Mouse (Mus musculus): Measurements from ENCODE around the gene Dpm3. TPM values are rescaled to one million over a fixed set of nuclear protein-coding genes. Genes with fewer than 3 reads are reported as not detected.

Dpm3 gene
- polyA plus RNA-seq, 1 experiment from 2014 or later, result 84.4 TPM

- no peak overlapping the region for H3K4me2 ChIP-seq (ENCODE audit: low read depth, low read length)
- H3K36me3 ChIP-seq (ENCODE audit: control insufficient read depth, insufficient read depth, low read length), result peaks cover 76% of the 10 kb centered on the region
- H3K4me1 ChIP-seq (ENCODE audit: control insufficient read depth, insufficient read depth, low read length), result peaks cover 3% of the 10 kb centered on the region; the same call in 1 of the 2 replicates
- 93% methylated on average over 21 of the region's 21 CpGs for WGBS
- H3K27ac ChIP-seq (ENCODE audit: low read depth, low read length), result no peak overlapping the region
- H3K4me3 ChIP-seq (ENCODE audit: low read depth, low read length), result no peak overlapping the region
- ATAC-seq (ENCODE audit: low read depth), result no peak
- H3K9ac ChIP-seq (replicated peaks; ENCODE audit: low read depth, low read length), result no peak overlapping the region
- H3K27me3 ChIP-seq (ENCODE audit: control insufficient read depth, insufficient read depth, low read length), result no peaks in the 10 kb centered on the region
- no peaks in the 10 kb centered on the region for H3K9me3 ChIP-seq (ENCODE audit: control insufficient read depth, low read length)
Measured at GRCm38 (mm10) chr3:89237682-89238081, 21.5 kb upstream of the Dpm3 start.

DNA sequence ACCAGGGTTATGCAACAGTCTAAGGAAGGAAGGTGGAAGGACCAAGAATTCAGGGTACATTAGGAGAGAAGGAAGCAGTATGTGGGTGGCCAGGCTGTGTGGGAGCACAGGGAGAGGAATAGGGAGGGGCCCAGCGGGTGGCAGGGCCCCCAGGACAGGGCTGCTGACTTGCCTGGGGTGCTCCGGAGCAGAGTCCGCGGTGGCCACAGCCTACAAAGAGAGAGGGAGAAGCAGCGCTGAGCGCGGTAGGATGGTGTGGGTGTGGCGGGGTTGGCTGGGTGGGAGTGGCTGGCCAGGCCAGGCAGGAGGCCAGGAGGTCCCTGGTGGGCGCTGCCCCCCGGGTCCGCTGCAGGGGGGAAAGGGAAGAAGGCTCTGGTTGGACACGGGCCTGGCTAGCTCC is 20.7 kb upstream of the Dpm3 start:
- Histone ChIP-seq H3K36me3 (ENCODE audit: control insufficient read depth, insufficient read depth, low read length) (peaks cover 77% of the 10 kb centered on the region), H3K9ac (replicated peaks; ENCODE audit: low read depth, low read length) (no peak overlapping the region), H3K4me3 (ENCODE audit: low read depth, low read length) (no peak overlapping the region), H3K9me3 (ENCODE audit: control insufficient read depth, low read length) (no peaks in the 10 kb centered on the region), H3K4me1 (ENCODE audit: control insufficient read depth, insufficient read depth, low read length) (peaks cover 11% of the 10 kb centered on the region), H3K4me2 (ENCODE audit: low read depth, low read length) (no peak overlapping the region), H3K27ac (ENCODE audit: low read depth, low read length) (no peak overlapping the region), H3K27me3 (ENCODE audit: control insufficient read depth, insufficient read depth, low read length) (no peaks in the 10 kb centered on the region)
- no peak for ATAC-seq (ENCODE audit: low read depth)
- 62% methylated on average over 5 of the region's 12 CpGs for WGBS

- WGBS, result 76% methylated on average over 9 of the region's 9 CpGs
- peaks cover 43% of the 10 kb centered on the region for H3K36me3 ChIP-seq (ENCODE audit: control insufficient read depth, insufficient read depth, low read length)
Measured at GRCm38 (mm10) chr3:89242331-89242895, 16.7 kb upstream of the Dpm3 start.

DNA sequence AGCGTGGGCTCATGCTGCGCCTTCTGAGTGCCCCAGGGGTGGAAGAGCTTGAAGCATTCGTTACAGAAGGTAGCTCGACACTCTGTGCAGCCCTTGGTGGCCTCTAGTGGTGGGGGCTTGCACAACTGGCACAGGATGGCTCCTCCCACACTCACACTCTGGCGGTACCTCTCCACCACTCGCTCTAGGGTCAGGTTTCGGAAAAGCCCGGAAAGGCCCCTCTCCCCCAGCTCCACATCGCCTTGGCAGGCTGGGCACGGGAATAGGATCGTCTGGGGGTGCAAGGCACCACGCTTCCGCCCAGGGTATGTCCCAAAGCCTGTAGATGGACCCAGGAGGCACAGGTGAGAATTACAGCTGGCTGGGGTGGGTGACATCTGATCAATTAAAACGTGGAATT is 15.5 kb upstream of the Dpm3 start:
- peak overlapping the region; percentile 28; the same call in 1 of the 2 replicates for H3K27ac ChIP-seq (ENCODE audit: low read depth, low read length)
- WGBS, result 9% methylated on average over 14 of the region's 14 CpGs
- ATAC-seq (ENCODE audit: low read depth), result peak; percentile 5; the same call in 1 of the 2 replicates

More at GRCm38 (mm10) chr3:89242331-89242895, 16.7 kb upstream of the Dpm3 start:
- H3K4me2 ChIP-seq (ENCODE audit: low read depth, low read length), result peak overlapping the region; percentile 93; the same call in 1 of the 2 replicates
- H3K4me1 ChIP-seq (ENCODE audit: control insufficient read depth, insufficient read depth, low read length), result peaks cover 22% of the 10 kb centered on the region
- no peak overlapping the region for H3K27ac ChIP-seq (ENCODE audit: low read depth, low read length)
- no peak for ATAC-seq (ENCODE audit: low read depth)
- H3K4me3 ChIP-seq (ENCODE audit: low read depth, low read length), result no peak overlapping the region
- H3K9ac ChIP-seq (replicated peaks; ENCODE audit: low read depth, low read length), result no peak overlapping the region
- no peaks in the 10 kb centered on the region for H3K27me3 ChIP-seq (ENCODE audit: control insufficient read depth, insufficient read depth, low read length)
- H3K9me3 ChIP-seq (ENCODE audit: control insufficient read depth, low read length), result no peaks in the 10 kb centered on the region

GRCm38 (mm10) chr3:89244158-89244981 is 14.8 kb upstream of the Dpm3 start:
- Histone ChIP-seq H3K4me2 (ENCODE audit: low read depth, low read length) (peak overlapping the region; percentile 93), H3K9ac (replicated peaks; ENCODE audit: low read depth, low read length) (peak overlapping the region; percentile 70), H3K27ac (ENCODE audit: low read depth, low read length) (peak overlapping the region; percentile 94), H3K4me3 (ENCODE audit: low read depth, low read length) (peak overlapping the region; percentile 42), H3K27me3 (ENCODE audit: control insufficient read depth, insufficient read depth, low read length) (no peaks in the 10 kb centered on the region), H3K4me1 (ENCODE audit: control insufficient read depth, insufficient read depth, low read length) (peaks cover 25% of the 10 kb centered on the region), H3K9me3 (ENCODE audit: control insufficient read depth, low read length) (no peaks in the 10 kb centered on the region), H3K36me3 (ENCODE audit: control insufficient read depth, insufficient read depth, low read length) (peaks cover 24% of the 10 kb centered on the region)
- 13% methylated on average over 25 of the region's 25 CpGs for WGBS
- ATAC-seq (ENCODE audit: low read depth), result peak; percentile 31

More for the DNA sequence above, 15.5 kb upstream of the Dpm3 start:
- peaks cover 31% of the 10 kb centered on the region for H3K36me3 ChIP-seq (ENCODE audit: control insufficient read depth, insufficient read depth, low read length)
- peaks cover 25% of the 10 kb centered on the region for H3K4me1 ChIP-seq (ENCODE audit: control insufficient read depth, insufficient read depth, low read length)
- H3K9me3 ChIP-seq (ENCODE audit: control insufficient read depth, low read length), result no peaks in the 10 kb centered on the region
- no peaks in the 10 kb centered on the region for H3K27me3 ChIP-seq (ENCODE audit: control insufficient read depth, insufficient read depth, low read length)
- peak overlapping the region; percentile 42 for H3K4me3 ChIP-seq (ENCODE audit: low read depth, low read length)
- peak overlapping the region; percentile 70 for H3K9ac ChIP-seq (replicated peaks; ENCODE audit: low read depth, low read length)
- H3K4me2 ChIP-seq (ENCODE audit: low read depth, low read length), result peak overlapping the region; percentile 93

GRCm38 (mm10) chr3:89244982-89245687 is 14.0 kb upstream of the Dpm3 start:
- Histone ChIP-seq H3K36me3 (ENCODE audit: control insufficient read depth, insufficient read depth, low read length) (peaks cover 18% of the 10 kb centered on the region), H3K9ac (replicated peaks; ENCODE audit: low read depth, low read length) (peak overlapping the region; percentile 70), H3K4me1 (ENCODE audit: control insufficient read depth, insufficient read depth, low read length) (peaks cover 25% of the 10 kb centered on the region), H3K4me2 (ENCODE audit: low read depth, low read length) (peak overlapping the region; percentile 93), H3K4me3 (ENCODE audit: low read depth, low read length) (peak overlapping the region; percentile 42), H3K9me3 (ENCODE audit: control insufficient read depth, low read length) (no peaks in the 10 kb centered on the region), H3K27ac (ENCODE audit: low read depth, low read length) (peak overlapping the region; percentile 94), H3K27me3 (ENCODE audit: control insufficient read depth, insufficient read depth, low read length) (no peaks in the 10 kb centered on the region)
- ATAC-seq (ENCODE audit: low read depth), result peak; percentile 64
- under 1% methylated on average over 19 of the region's 26 CpGs for WGBS

DNA sequence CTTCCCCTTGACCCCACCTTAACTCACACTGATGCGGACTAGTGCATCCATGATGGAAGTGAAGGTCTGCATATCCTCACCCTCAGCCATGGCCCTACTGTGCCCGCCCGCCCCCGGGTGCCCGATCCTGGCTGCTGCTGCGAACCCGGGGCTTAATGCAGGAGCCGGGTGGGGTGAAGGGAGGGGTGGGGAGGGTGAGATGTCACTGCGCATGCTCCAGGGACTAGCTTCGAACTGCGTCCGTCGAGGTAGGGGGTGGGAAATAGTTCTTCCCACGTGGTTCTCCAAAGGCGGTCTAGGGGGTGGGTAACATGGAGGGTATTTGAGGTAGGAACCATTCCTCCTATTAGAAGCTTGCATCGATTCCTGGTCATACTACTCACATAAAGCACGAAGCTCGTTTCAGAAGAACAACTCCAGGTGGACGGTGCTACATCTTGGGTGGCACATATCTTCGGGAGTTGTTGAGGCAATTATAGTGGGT is 13.4 kb upstream of the Dpm3 start, which contains the start of gene Krtcap2:
TSS of gene Krtcap2 (plus strand) at position 279 of the 484 bp plus-strand sequence.
- peak; percentile 52 for ATAC-seq (ENCODE audit: low read depth)
- WGBS, result 3% methylated on average over 20 of the region's 20 CpGs
- H3K27ac ChIP-seq (ENCODE audit: low read depth, low read length), result peak within 1 kb of the TSS; percentile 94

DNA sequence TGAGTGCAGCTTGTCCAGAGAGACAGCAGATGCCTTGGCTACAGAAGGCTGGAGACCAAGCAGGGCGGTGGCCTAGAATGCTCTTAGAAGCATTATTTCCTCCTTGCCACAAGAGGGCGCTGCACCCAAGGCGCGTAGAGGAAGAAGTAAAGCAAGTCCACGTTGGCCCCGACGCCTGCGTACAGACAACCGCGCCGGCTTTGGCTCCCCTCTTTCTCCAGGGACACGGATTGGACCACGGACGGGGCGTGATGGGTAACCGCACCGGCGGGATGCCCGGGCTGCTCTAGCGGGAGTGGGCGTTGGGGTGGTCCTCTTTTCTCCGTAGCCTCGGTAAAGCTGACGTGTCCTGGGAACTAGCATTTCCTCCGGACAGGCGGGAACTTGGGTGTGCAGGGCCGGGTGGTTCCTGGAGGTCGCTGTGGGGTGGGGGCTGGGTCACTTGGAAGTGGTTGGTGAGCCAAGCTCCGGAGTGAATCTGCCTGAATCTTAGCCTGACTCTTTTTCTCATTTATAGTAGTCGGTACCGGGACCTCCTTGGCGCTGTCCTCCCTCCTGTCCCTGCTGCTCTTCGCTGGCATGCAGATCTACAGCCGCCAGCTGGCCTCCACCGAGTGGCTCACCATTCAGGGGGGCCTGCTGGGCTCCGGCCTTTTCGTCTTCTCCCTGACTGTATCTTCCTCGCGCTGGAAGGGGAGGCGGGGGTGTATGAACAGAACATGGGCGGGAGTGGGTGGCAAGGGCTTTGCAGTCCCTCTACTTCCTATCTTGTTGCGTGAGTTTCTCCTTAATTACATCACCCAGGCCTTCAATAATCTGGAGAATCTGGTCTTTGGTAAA is 12.7 kb upstream of the Dpm3 start, which contains the start of gene Trim46:
TSS of gene Trim46 (minus strand) at position 49 of the 840 bp plus-strand sequence.
- under 1% methylated on average over 41 of the region's 42 CpGs for WGBS
- no peaks in the 10 kb centered on the region for H3K9me3 ChIP-seq (ENCODE audit: control insufficient read depth, low read length)
- peak; percentile 64 for ATAC-seq (ENCODE audit: low read depth)
- H3K4me2 ChIP-seq (ENCODE audit: low read depth, low read length), result peak within 1 kb of the TSS; percentile 93
- H3K27ac ChIP-seq (ENCODE audit: low read depth, low read length), result peak within 1 kb of the TSS; percentile 94
- peaks cover 10% of the 10 kb centered on the region for H3K36me3 ChIP-seq (ENCODE audit: control insufficient read depth, insufficient read depth, low read length)
- no peaks in the 10 kb centered on the region for H3K27me3 ChIP-seq (ENCODE audit: control insufficient read depth, insufficient read depth, low read length)
- peak within 1 kb of the TSS; percentile 70 for H3K9ac ChIP-seq (replicated peaks; ENCODE audit: low read depth, low read length)
- H3K4me1 ChIP-seq (ENCODE audit: control insufficient read depth, insufficient read depth, low read length), result peaks cover 30% of the 10 kb centered on the region
- H3K4me3 ChIP-seq (ENCODE audit: low read depth, low read length), result peak within 1 kb of the TSS; percentile 42

More for the DNA sequence above, 13.4 kb upstream of the Dpm3 start, which contains the start of gene Krtcap2:
- Histone ChIP-seq H3K4me1 (ENCODE audit: control insufficient read depth, insufficient read depth, low read length) (peaks cover 25% of the 10 kb centered on the region), H3K27me3 (ENCODE audit: control insufficient read depth, insufficient read depth, low read length) (no peaks in the 10 kb centered on the region), H3K36me3 (ENCODE audit: control insufficient read depth, insufficient read depth, low read length) (peaks cover 13% of the 10 kb centered on the region), H3K4me2 (ENCODE audit: low read depth, low read length) (peak within 1 kb of the TSS; percentile 93), H3K4me3 (ENCODE audit: low read depth, low read length) (peak within 1 kb of the TSS; percentile 42), H3K9ac (replicated peaks; ENCODE audit: low read depth, low read length) (peak within 1 kb of the TSS; percentile 70), H3K9me3 (ENCODE audit: control insufficient read depth, low read length) (no peaks in the 10 kb centered on the region)
